Mouse (Mus musculus) lung, postnatal 0 days (tissue): Measurements from ENCODE around the gene Pink1. TPM values are rescaled to one million over a fixed set of nuclear protein-coding genes. Genes with fewer than 3 reads are reported as not detected.

ENCODE experiments used
- ATAC-seq: fragments of 200-750 bp; cut with Nextera tagmentation; 2 replicates; pipeline ENCODE4 v1.8.0; 2017; ENCODE audit warnings: moderate library complexity
- DNase-seq: peaks from one replicate; pipeline ENCODE4 v3.0.0-alpha.2; 2016; ENCODE audit warnings: low spot score
- H3K27ac ChIP-seq: fragments of 300-500 bp; sonication (generic); 2 replicates; pipeline ENCODE4 v1.5.1; 2014; ENCODE audit warnings: antibody characterized with exemption, mild to moderate bottlenecking, low read length, mixed read lengths
- H3K27me3 ChIP-seq: fragments of 300-500 bp; sonication (generic); replicated peaks from 2 replicates; pipeline ENCODE4 v1.6.1; 2014; ENCODE audit warnings: low read length, mixed read lengths; ENCODE audit not compliant: insufficient read depth
- H3K36me3 ChIP-seq: fragments of 300-500 bp; sonication (generic); 2 replicates; pipeline ENCODE4 v1.6.1; 2014; ENCODE audit warnings: low read length, mixed read lengths; ENCODE audit not compliant: insufficient read depth
- H3K4me1 ChIP-seq: fragments of 300-500 bp; sonication (generic); 2 replicates; pipeline ENCODE4 v1.6.1; 2014; ENCODE audit warnings: antibody characterized with exemption, low read depth, low read length, mixed read lengths; ENCODE audit not compliant: insufficient read depth
- H3K4me2 ChIP-seq: fragments of 300-500 bp; sonication (generic); replicated peaks from 2 replicates; pipeline ENCODE4 v1.6.1; 2014; ENCODE audit warnings: low read depth, mild to moderate bottlenecking, low read length, moderate library complexity, mixed read lengths
- H3K4me3 ChIP-seq: fragments of 300-500 bp; sonication (generic); 2 replicates; pipeline ENCODE4 v1.5.1; 2014; ENCODE audit warnings: low read depth, low read length
- H3K9ac ChIP-seq: fragments of 300-500 bp; sonication (generic); replicated peaks from 2 replicates; pipeline ENCODE4 v1.6.1; 2014; ENCODE audit warnings: low read depth, mild to moderate bottlenecking
- H3K9me3 ChIP-seq: fragments of 300-500 bp; sonication (generic); 2 replicates; pipeline ENCODE4 v1.6.1; 2016; ENCODE audit warnings: low read length, mixed read lengths
- CTCF ChIP-seq: IDR thresholded peaks from 2 replicates; pipeline ENCODE4 v1.5.1; 2016; ENCODE audit warnings: antibody characterized with exemption, mild to moderate bottlenecking
- EP300 ChIP-seq: IDR thresholded peaks from 2 replicates; pipeline ENCODE4 v1.6.1; 2016; ENCODE audit warnings: antibody characterized with exemption, mild to moderate bottlenecking, control low read depth
- WGBS: fragments of 180-500 bp; shearing (Covaris S2); extraction: QIAGEN DNeasy Blood & Tissue Kit; methylation state at CpG from one replicate; pipeline ENCODE4 v1.1.7; 2014; 5-methylcytosine and 5-hydroxymethylcytosine counted together
- polyA plus RNA-seq: library from polyadenylated mRNA; unstranded; fragments of >200 nt; fragmentation: Nextera tagmentation; extraction: Ambion mirVana; gene quantifications from 2 replicates; pipeline ENCODE4 v1.2.1, GENCODE M21; 2015

Gene Pink1
- polyA plus RNA-seq, 1 experiment from 2014 or later, result 129 TPM

DNA sequence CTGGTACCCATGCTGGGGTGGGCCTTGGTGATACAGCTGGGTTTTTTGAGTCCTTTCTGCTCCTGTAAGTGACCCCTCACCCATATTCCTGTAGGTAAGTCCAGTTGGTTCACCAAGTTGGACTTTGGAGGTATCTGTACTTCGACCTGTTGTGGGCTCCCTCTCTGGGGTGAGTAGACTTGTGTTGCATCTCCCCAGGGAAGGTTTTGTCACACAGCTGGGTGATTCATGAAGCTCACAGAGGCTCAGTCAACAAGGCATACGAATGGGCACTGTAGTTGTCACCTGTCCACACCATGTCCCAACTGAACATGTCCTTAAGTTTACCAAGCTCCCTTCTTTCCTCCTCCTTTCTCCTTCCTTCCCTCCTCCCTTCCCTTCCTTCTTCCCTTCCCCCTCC lies 40.5 kb upstream of the Pink1 start:
- Histone ChIP-seq H3K4me2 (no peak overlapping the region), H3K9me3 (no peaks in the 10 kb centered on the region), H3K36me3 (no peaks in the 10 kb centered on the region), H3K27ac (no peak overlapping the region), H3K4me1 (peaks cover 8% of the 10 kb centered on the region; the same call in 1 of the 2 replicates), H3K9ac (no peak overlapping the region), H3K4me3 (no peak overlapping the region), H3K27me3 (no peaks in the 10 kb centered on the region)
- 83% methylated on average over 2 of the region's 2 CpGs for WGBS
- ATAC-seq (no peak), DNase-seq (no peak)
- no peak for TF ChIP-seq CTCF
- no peak for TF ChIP-seq EP300

DNA sequence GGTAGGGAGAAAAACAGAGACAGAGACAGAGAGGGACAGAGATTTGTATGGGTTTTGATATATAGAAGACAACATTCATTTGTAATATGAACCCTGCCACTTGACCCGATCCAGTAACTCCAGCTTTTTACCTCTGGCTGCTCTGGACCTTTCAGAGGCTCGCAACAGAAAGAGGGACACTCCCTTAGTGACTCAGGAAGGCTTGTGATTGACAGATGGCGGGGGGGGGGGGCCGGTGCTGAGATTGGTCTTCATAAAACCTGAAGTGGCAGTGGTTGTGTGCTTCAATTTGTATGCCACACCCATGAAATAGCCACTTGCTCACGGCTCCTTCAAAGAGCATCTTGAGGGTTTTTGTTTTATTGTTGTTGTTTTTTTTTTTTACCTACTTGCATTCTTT lies 37.4 kb upstream of the Pink1 start:
- H3K9ac ChIP-seq, result no peak overlapping the region
- no peaks in the 10 kb centered on the region for H3K27me3 ChIP-seq
- H3K4me3 ChIP-seq, result no peak overlapping the region
- TF ChIP-seq CTCF, result no peak
- no peak for TF ChIP-seq EP300
- H3K36me3 ChIP-seq, result no peaks in the 10 kb centered on the region
- no peak overlapping the region for H3K27ac ChIP-seq
- DNase-seq (no peak), ATAC-seq (no peak)
- WGBS, result 46% methylated on average over 5 of the region's 5 CpGs
- no peaks in the 10 kb centered on the region for H3K9me3 ChIP-seq
- H3K4me2 ChIP-seq, result no peak overlapping the region
- H3K4me1 ChIP-seq, result peaks cover 8% of the 10 kb centered on the region; the same call in 1 of the 2 replicates

DNA sequence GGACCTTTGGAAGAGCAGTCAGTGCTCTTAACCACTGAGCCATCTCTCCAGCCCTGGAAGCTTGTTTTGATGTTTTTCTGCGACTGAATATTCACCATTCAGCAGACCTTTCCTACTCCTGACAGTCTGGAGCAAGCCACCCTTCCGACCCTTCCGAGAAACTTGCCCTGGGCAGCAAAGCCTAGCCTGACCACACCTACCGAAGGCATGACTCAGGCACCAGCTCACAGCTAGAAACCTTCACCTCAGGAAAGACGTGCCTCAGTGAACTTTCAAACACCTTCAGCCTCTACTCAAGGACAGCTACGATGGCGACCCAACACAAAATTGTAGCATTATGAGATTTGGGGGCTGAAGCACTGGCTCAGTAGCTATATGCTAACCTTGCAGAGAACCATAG lies 36.8 kb upstream of the Pink1 start:
- Histone ChIP-seq H3K4me3 (no peak overlapping the region), H3K4me1 (peaks cover 5% of the 10 kb centered on the region; the same call in 1 of the 2 replicates), H3K36me3 (no peaks in the 10 kb centered on the region), H3K27ac (no peak overlapping the region), H3K9me3 (no peaks in the 10 kb centered on the region), H3K27me3 (no peaks in the 10 kb centered on the region), H3K4me2 (no peak overlapping the region), H3K9ac (no peak overlapping the region)
- 78% methylated on average over 7 of the region's 7 CpGs for WGBS
- no peak for ATAC-seq
- TF ChIP-seq CTCF (no peak), EP300 (no peak)
- no peak for DNase-seq

DNA sequence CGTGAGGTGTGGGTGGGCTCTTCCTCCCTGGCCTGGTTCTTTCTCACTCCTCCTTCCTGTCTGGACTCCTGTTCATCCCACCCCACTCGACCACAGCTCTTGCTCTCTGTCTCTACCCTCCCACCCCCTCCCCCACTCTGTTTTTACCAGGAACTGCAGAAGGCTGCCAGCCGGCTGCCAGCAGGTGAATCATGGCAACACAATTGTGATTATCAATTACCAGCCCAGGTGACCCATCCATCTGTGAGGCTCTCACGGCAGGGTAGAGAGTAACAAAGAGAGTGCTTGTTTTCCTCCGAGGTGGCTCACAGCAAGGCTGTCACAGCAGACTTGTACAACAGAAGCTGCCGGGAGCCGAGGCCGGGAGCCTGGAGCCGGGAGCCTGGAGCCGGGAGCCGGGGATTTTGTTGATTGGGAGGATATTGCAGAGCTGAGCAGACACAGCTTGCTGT lies 35.3 kb upstream of the Pink1 start:
- no peaks in the 10 kb centered on the region for H3K36me3 ChIP-seq
- no peak overlapping the region for H3K9ac ChIP-seq
- no peak overlapping the region for H3K4me3 ChIP-seq
- no peaks in the 10 kb centered on the region for H3K27me3 ChIP-seq
- no peak for DNase-seq
- no peaks in the 10 kb centered on the region for H3K4me1 ChIP-seq
- no peaks in the 10 kb centered on the region for H3K9me3 ChIP-seq
- ATAC-seq, result no peak
- TF ChIP-seq EP300, result no peak
- TF ChIP-seq CTCF, result no peak
- 23% methylated on average over 11 of the region's 11 CpGs for WGBS
- no peak overlapping the region for H3K4me2 ChIP-seq
- H3K27ac ChIP-seq, result no peak overlapping the region

DNA sequence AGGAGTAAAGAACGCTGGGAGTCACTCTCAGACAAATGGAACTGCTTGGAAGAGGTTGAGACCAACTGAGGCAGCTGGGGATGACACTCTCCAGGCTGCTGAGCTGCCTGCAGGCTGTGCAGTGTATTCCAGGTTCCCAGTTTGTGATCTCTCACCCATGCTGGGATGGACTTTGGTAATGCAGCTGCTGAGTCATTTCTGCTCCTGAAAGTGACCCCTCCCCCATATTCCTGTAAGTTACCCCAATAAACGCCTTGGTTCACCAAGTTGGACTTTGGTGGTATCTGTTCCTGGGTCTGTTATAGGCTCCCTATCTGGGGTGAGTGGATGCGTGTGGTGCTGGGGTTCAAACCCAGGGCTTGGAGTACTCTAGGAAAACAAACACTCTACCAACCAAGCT lies 32.1 kb upstream of the Pink1 start:
- WGBS, result 74% methylated on average over 3 of the region's 3 CpGs
- H3K27ac ChIP-seq, result no peak overlapping the region
- ATAC-seq, result no peak

DNA sequence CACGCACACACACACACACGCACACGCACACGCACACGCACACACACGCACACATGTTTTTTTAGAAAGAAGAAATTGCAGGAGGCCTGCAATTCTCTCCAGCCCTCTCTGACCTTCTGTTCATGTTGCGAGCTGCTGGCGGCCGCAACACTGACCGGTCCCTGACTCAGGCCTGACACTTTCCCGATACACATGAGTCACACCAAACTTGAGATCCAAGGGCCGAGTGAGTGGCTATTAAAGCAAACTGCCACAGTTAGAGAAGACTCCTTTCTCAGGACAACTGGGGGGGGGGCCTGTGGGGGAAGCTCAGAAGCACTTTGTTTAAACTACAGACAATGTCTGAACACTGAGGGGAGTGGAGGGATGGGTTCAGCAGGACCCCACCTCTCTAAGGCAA lies 30.4 kb upstream of the Pink1 start:
- 82% methylated on average over 12 of the region's 12 CpGs for WGBS
- Histone ChIP-seq H3K27ac (no peak overlapping the region), H3K36me3 (no peaks in the 10 kb centered on the region), H3K9ac (no peak overlapping the region), H3K9me3 (no peaks in the 10 kb centered on the region; the same call in 1 of the 2 replicates), H3K4me2 (no peak overlapping the region), H3K4me1 (no peaks in the 10 kb centered on the region), H3K27me3 (no peaks in the 10 kb centered on the region), H3K4me3 (no peak overlapping the region)
- ATAC-seq (no peak), DNase-seq (no peak)
- TF ChIP-seq CTCF (no peak), EP300 (no peak)

More for the DNA sequence above, 32.1 kb upstream of the Pink1 start:
- no peaks in the 10 kb centered on the region for H3K9me3 ChIP-seq
- TF ChIP-seq EP300 (no peak), CTCF (no peak)
- no peak for DNase-seq
- H3K9ac ChIP-seq, result no peak overlapping the region
- H3K4me1 ChIP-seq, result no peaks in the 10 kb centered on the region
- no peaks in the 10 kb centered on the region for H3K27me3 ChIP-seq
- no peak overlapping the region for H3K4me2 ChIP-seq
- no peak overlapping the region for H3K4me3 ChIP-seq
- H3K36me3 ChIP-seq, result no peaks in the 10 kb centered on the region

DNA sequence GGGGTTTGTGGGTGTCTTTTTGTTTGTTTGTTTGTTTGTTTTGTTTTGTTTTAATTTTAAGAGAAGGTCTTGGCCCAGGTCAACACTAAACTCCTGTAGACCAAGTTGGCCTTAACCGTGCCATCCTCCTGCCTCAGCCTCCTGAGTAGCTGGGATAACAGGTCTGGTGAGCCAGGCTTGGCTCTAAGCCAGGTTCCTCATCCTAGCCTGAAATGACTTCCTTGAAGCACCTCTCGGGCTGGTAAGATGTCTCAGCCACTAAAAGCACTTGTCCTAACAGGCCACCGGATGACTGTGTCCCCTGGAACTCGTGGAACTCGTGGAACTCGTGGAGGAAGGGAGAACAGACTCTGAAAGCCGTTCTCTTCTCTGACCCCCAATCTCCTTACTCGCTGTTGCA lies 30.0 kb upstream of the Pink1 start:
- TF ChIP-seq EP300 (no peak), CTCF (no peak)
- Histone ChIP-seq H3K36me3 (no peaks in the 10 kb centered on the region), H3K9me3 (no peaks in the 10 kb centered on the region; the same call in 1 of the 2 replicates), H3K27ac (no peak overlapping the region), H3K4me3 (no peak overlapping the region), H3K4me2 (no peak overlapping the region), H3K27me3 (no peaks in the 10 kb centered on the region), H3K4me1 (no peaks in the 10 kb centered on the region), H3K9ac (no peak overlapping the region)
- 56% methylated on average over 8 of the region's 8 CpGs for WGBS
- no peak for ATAC-seq
- DNase-seq, result no peak
